Mouse (Mus musculus): ENCODE data around the gene Fsd1.

DNA sequence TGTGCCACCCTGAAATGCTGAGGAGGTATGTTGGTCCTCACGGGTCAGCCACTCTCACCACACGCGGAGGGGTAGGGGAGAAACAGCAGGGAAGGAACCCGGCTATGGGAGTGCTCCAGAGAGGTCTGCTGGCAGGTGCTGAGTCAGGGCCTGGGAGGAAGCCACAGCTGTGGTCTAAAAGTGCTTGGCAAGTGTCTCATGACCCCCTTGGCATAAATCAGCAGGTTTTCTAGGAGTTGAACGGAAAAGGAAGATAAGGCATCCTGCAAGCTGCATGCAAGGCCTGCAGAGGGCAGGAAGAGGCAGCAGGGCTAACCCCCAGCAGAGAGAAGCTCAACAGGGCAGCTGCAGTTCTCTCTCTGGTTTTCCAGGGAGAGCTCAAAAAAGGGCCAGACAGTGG lies 44.6 kb downstream of the Fsd1 start:
- TF ChIP-seq CTCF (conservative IDR thresholded peaks at IDR 0.05; ENCODE audit: insufficient read depth, insufficient read length, low read depth, low read length) (peak; percentile 29), POLR2A (IDR thresholded peaks at IDR 0.05; ENCODE audit: low read depth, low read length) (no peak)
